Mouse (Mus musculus) ES-E14 (cell line): ENCODE results near the gene Ung. TPM values are rescaled to one million over a fixed set of nuclear protein-coding genes. Genes with fewer than 3 reads are reported as not detected.

Experiments used
- DNase-seq: peaks from one replicate; pipeline ENCODE4 v3.0.0-alpha.2; 2013; ENCODE audit warnings: low read depth, low spot score
- H3K27ac ChIP-seq: 2 replicates; pipeline ENCODE4 v1.5.1; 2012; ENCODE audit warnings: low read depth, mild to moderate bottlenecking, low read length, moderate library complexity, mixed read lengths; ENCODE audit not compliant: poor library complexity, insufficient read depth, severe bottlenecking
- H3K36me3 ChIP-seq: 2 replicates; pipeline ENCODE4 v1.6.1; 2012; ENCODE audit warnings: mild to moderate bottlenecking, low read length, moderate library complexity, mixed read lengths; ENCODE audit not compliant: control insufficient read depth, poor library complexity, insufficient read depth, severe bottlenecking
- H3K4me1 ChIP-seq, 2 experiments: fragments of 150-350 bp in 1 of 2; sonication (generic) in 1 of 2; 2 replicates each; pipeline ENCODE4 v1.6.1; 2012; ENCODE audit warnings: low read length in 2 of 2, mild to moderate bottlenecking in 1 of 2, mixed read lengths in 1 of 2; ENCODE audit not compliant: control insufficient read depth in 2 of 2, insufficient read depth in 2 of 2, poor library complexity in 1 of 2
- H3K4me3 ChIP-seq, 2 experiments: fragments of 150-350 bp in 1 of 2; sonication (generic) in 1 of 2; 2 replicates each; pipeline ENCODE4 v1.5.1; 2012; ENCODE audit warnings: low read length in 2 of 2, low read depth in 1 of 2, mild to moderate bottlenecking in 1 of 2, mixed read lengths in 1 of 2; ENCODE audit not compliant: insufficient read depth in 1 of 2, poor library complexity in 1 of 2, severe bottlenecking in 1 of 2
- H3K9ac ChIP-seq: 2 replicates; pipeline ENCODE4 v1.6.1; 2012; ENCODE audit warnings: low read depth, mild to moderate bottlenecking, low read length, mixed read lengths; ENCODE audit not compliant: poor library complexity, insufficient read depth, severe bottlenecking
- H3K9me3 ChIP-seq: fragments of 150-350 bp; sonication (generic); 2 replicates; pipeline ENCODE4 v1.6.1; 2012; ENCODE audit warnings: low read depth, mild to moderate bottlenecking, low read length; ENCODE audit not compliant: control insufficient read depth, insufficient read depth
- CHD2 ChIP-seq: IDR thresholded peaks from 2 replicates; pipeline ENCODE4 v1.6.1; 2014; ENCODE audit warnings: mild to moderate bottlenecking, low read depth, low read length, inconsistent platforms
- HCFC1 ChIP-seq: IDR thresholded peaks from 2 replicates; pipeline ENCODE4 v1.6.1; 2012; ENCODE audit warnings: low read length, inconsistent platforms, borderline replicate concordance; ENCODE audit not compliant: insufficient read depth
- MAFK ChIP-seq: IDR thresholded peaks from 2 replicates; pipeline ENCODE4 v1.6.1; 2014; ENCODE audit warnings: mild to moderate bottlenecking, low read depth, low read length, inconsistent platforms; ENCODE audit not compliant: insufficient read depth
- ZC3H11A ChIP-seq: IDR thresholded peaks from 2 replicates; pipeline ENCODE4 v1.6.1; 2012; ENCODE audit warnings: low read depth, mild to moderate bottlenecking, inconsistent platforms, low read length, borderline replicate concordance
- ZNF384 ChIP-seq: IDR thresholded peaks from 2 replicates; pipeline ENCODE4 v1.6.1; 2012; ENCODE audit warnings: low read depth, low read length, inconsistent platforms
- in situ Hi-C, 2 experiments: fragments of 600-800 bp; cut with MboI; formaldehyde crosslinking; loops; one replicate each; pipeline ENCODE4 v1.15.1; 2025; ENCODE audit warnings: low sequenced_read_pairs in 2 of 2, inconsistent platforms in 1 of 2; ENCODE audit not compliant: unreplicated experiment in 2 of 2
- total RNA-seq: library from RNA; depleted of rRNA; stranded (reverse); fragments of 300-350 nt; gene quantifications from 2 replicates; pipeline ENCODE4 v1.2.3, GENCODE M21; 2012

The Ung gene
- total RNA-seq, 1 experiment, result 71.6 TPM

DNA sequence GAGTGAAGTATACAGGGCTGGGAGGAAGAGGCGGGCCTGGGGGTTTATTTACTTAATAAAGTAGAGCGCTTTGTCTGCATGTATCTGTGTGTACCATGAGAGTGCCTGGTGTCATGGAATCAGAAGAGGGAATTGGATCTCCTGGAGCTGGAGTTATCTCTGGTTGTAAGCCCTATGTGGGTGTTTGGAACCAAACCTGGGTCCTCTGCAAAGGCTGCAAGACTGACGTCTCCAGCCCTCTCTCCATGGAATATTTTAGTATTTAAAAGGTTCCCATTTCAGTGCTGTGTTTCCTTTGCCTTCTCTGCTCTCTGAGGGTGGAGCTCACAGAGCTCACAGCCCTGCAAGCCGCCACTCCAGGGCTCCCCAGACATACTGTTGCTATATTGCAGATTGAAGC is 10.4 kb upstream of the Ung start:
- no peak overlapping the region for H3K4me3 ChIP-seq
- no peak overlapping the region for H3K27ac ChIP-seq
- no peak for TF ChIP-seq ZC3H11A
- no peak for TF ChIP-seq HCFC1
- TF ChIP-seq ZNF384, result no peak
- no peak for TF ChIP-seq MAFK
- TF ChIP-seq CHD2, result no peak
- in situ Hi-C loops, result no loop called here
- no peaks in the 10 kb centered on the region for H3K9me3 ChIP-seq
- H3K4me1 ChIP-seq, result peaks cover 0 to 27% of the 10 kb centered on the region in 2 experiments; a peak in 2 of 4 replicates
- peaks cover 42% of the 10 kb centered on the region for H3K36me3 ChIP-seq
- no peak overlapping the region for H3K9ac ChIP-seq
- DNase-seq, result no peak

GRCm38 (mm10) chr5:114126008-114126407 is 4.2 kb upstream of the Ung start:
- H3K27ac ChIP-seq, result peak overlapping the region; percentile 92; the same call in 1 of the 2 replicates

DNA sequence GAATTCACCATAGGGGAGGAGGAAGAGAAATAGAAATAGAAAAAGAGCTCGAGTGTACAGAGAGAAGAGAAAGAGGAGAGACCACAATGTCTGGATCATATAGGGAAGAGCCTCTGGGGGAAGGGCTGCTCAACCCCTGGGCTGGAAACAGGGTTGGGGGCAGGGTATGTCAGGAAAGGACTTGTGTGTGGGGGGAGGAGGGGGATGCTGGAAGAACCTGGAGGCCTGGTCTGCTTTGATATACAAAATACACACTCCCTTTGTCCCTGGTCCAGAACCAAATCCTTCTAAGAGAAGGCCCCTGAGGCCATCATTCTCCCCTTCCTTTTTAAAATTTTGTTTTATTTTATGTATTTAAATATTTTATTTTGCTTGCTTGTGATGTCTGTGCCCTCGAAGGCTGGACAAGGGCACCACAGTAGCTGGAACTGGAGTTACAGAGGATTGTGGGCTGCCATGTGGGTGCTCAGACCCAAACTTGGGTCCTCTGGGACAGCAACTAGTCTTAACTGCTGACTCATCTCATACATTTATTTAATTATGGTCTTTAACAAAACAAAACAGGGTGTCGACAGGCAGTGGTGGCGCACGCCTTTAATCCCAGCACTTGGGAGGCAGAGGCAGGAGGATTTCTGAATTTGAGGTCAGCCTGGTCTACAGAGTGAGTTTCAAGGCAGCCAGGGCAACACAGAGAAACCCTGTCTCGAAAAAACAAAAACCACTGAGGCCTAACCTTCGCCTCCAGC is 3.5 kb upstream of the Ung start:
- Histone ChIP-seq H3K4me1 (peaks cover 2 to 26% of the 10 kb centered on the region in 2 experiments; a peak in 3 of 4 replicates), H3K9ac (peak overlapping the region; percentile 87; the same call in 1 of the 2 replicates), H3K4me3 (peak overlapping the region; percentile 81 to 94), H3K27ac (peak overlapping the region; percentile 92), H3K36me3 (peaks cover 35% of the 10 kb centered on the region), H3K9me3 (no peaks in the 10 kb centered on the region)
- no peak for DNase-seq
- TF ChIP-seq HCFC1, result no peak
- no peak for TF ChIP-seq ZC3H11A
- no peak for TF ChIP-seq ZNF384
- no peak for TF ChIP-seq CHD2
- peak; percentile 62 for TF ChIP-seq MAFK
- in situ Hi-C loops, result no loop called here

More at GRCm38 (mm10) chr5:114126008-114126407, 4.2 kb upstream of the Ung start:
- Histone ChIP-seq H3K36me3 (peaks cover 42% of the 10 kb centered on the region), H3K9me3 (no peaks in the 10 kb centered on the region), H3K4me1 (peaks cover 2 to 24% of the 10 kb centered on the region in 2 experiments; a peak in 3 of 4 replicates), H3K4me3 (no peak overlapping the region), H3K9ac (peak overlapping the region; percentile 15; the same call in 1 of the 2 replicates)
- TF ChIP-seq ZNF384 (no peak), CHD2 (no peak), MAFK (no peak), ZC3H11A (no peak), HCFC1 (no peak)
- in situ Hi-C loops, result no loop called here
- DNase-seq, result no peak

GRCm38 (mm10) chr5:114127374-114128349 is 2.5 kb upstream of the Ung start, which contains the start of gene Alkbh2:
TSS of gene Alkbh2 (minus strand) at chr5:114128218.
- H3K4me3 ChIP-seq, result peak within 1 kb of the TSS; percentile 81 to 94
- in situ Hi-C loops, result no loop called here

More at GRCm38 (mm10) chr5:114127374-114128349, 2.5 kb upstream of the Ung start, which contains the start of gene Alkbh2:
- DNase-seq, result no peak
- peaks cover 3 to 25% of the 10 kb centered on the region in 2 experiments for H3K4me1 ChIP-seq
- peak within 1 kb of the TSS; percentile 92 for H3K27ac ChIP-seq
- H3K9me3 ChIP-seq, result no peaks in the 10 kb centered on the region
- TF ChIP-seq ZNF384 (no peak), ZC3H11A (peak; percentile 21; the same call in 1 of the 2 replicates)
- H3K9ac ChIP-seq, result peak within 1 kb of the TSS; percentile 87
- H3K36me3 ChIP-seq, result peaks cover 32% of the 10 kb centered on the region
